Mouse (Mus musculus) erythroblast, embryonic 14.5 days (primary cell): ENCODE measurements around the gene Asic1. TPM values are rescaled to one million over a fixed set of nuclear protein-coding genes. Genes with fewer than 3 reads are reported as not detected.
"Not testable (repeated sequence)": the region's sequence is repeated elsewhere in the genome, so short reads cannot be mapped to it uniquely, and the experiment has no call there.

Source experiments
- H3K27me3 ChIP-seq: 2 replicates; pipeline ENCODE4 v1.6.1; 2012; ENCODE audit warnings: inconsistent platforms; ENCODE audit not compliant: control insufficient read depth
- H3K36me3 ChIP-seq: 2 replicates; pipeline ENCODE4 v1.6.1; 2012; ENCODE audit warnings: mild to moderate bottlenecking, inconsistent platforms; ENCODE audit not compliant: control insufficient read depth
- H3K4me1 ChIP-seq: 2 replicates; pipeline ENCODE4 v1.6.1; 2012; ENCODE audit warnings: inconsistent platforms; ENCODE audit not compliant: control insufficient read depth
- H3K4me3 ChIP-seq: replicated peaks from 2 replicates; pipeline ENCODE3; 2012; ENCODE audit warnings: moderate library complexity, mild to moderate bottlenecking, inconsistent platforms
- H3K9me3 ChIP-seq: 2 replicates; pipeline ENCODE4 v1.6.1; 2012; ENCODE audit warnings: low read length, inconsistent platforms, mixed read lengths; ENCODE audit not compliant: control insufficient read depth
- GATA1 ChIP-seq: IDR thresholded peaks from 2 replicates; pipeline ENCODE4 v1.6.1; 2012; ENCODE audit warnings: low read length, inconsistent platforms, mixed read lengths
- TAL1 ChIP-seq: IDR thresholded peaks from 3 replicates; pipeline ENCODE4 v1.6.1; 2012; ENCODE audit warnings: low read length, inconsistent platforms, mixed read lengths
- polyA plus RNA-seq: library from polyadenylated mRNA; stranded (reverse); fragments of >175 nt; gene quantifications from 2 replicates; pipeline ENCODE4 v1.2.3, GENCODE M21; 2012

Gene Asic1
- polyA plus RNA-seq, 1 experiment = not detected

DNA sequence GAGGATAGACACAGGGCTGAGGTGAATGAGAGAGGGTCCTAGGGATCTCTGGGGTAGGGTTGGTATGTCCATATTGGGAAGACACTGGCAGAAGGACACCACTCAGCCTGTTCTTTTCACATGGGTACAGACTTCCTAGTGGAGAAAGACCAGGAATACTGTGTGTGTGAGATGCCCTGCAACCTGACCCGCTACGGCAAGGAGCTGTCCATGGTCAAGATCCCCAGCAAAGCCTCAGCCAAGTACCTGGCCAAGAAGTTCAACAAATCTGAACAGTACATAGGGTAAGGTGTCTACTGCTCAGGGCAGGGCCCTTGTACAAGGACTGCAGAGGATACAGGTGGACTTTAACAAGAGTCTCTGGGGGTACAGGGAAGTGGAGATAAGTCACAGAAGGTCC, 27.1 kb downstream of the Asic1 start:
- peaks cover 34% of the 10 kb centered on the region for H3K27me3 ChIP-seq

DNA sequence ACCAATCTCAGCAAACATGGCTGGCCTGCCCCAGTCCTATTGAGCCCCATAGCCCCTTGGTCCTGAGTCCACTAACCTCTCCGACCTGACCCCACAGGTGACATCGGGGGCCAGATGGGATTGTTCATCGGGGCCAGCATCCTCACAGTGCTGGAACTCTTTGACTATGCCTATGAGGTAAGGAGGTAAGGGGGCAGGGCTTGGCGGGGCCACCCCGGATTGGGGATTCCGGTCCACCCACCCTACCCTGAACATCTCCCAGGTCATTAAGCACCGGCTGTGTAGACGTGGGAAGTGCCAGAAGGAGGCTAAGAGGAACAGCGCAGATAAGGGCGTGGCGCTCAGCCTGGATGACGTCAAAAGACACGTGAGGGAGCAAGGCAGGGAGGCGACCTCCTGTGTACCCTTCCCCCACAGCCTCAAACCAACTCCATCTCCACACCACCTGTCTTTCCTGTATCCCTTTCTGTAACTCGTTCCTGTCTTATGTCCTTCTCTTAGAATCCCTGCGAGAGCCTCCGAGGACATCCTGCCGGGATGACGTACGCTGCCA, 28.4 kb downstream of the Asic1 start:
- H3K27me3 ChIP-seq = peaks cover 31% of the 10 kb centered on the region
- TF ChIP-seq TAL1 (no peak), GATA1 (no peak)
- peaks cover 31% of the 10 kb centered on the region for H3K4me1 ChIP-seq
- peaks cover 4% of the 10 kb centered on the region for H3K36me3 ChIP-seq
- no peaks in the 10 kb centered on the region for H3K9me3 ChIP-seq
- H3K4me3 ChIP-seq = no peak overlapping the region

More for the DNA sequence above, 27.1 kb downstream of the Asic1 start:
- Histone ChIP-seq H3K4me1 (peaks cover 19% of the 10 kb centered on the region), H3K36me3 (no peaks in the 10 kb centered on the region), H3K4me3 (no peak overlapping the region), H3K9me3 (no peaks in the 10 kb centered on the region)
- 0 out of 3 replicates have a peak, but pooled peaks have one; percentile 4 for TF ChIP-seq TAL1
- no peak for TF ChIP-seq GATA1

DNA sequence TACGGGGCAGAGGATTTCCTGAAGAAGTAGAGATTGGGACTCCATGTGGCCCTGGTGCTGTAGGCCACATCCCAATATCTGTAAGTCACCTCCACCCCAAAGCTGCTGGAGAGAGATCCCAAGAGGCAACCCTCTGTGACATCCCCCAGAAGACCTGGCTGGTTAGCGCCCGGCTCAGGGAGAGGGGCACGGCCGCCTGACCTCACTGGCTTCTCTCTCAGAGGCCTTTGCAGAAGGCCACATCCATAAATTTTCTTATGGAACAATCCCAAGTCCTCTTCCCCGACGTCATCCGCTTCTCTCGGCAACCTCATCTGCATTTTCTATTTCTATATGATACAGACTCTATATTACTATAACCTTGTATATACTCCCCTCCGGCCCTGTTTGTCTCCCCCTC, 29.5 kb downstream of the Asic1 start:
- H3K9me3 ChIP-seq = no peaks in the 10 kb centered on the region
- no peak overlapping the region for H3K4me3 ChIP-seq
- peaks cover 12% of the 10 kb centered on the region for H3K36me3 ChIP-seq
- H3K27me3 ChIP-seq = peaks cover 31% of the 10 kb centered on the region
- peaks cover 36% of the 10 kb centered on the region for H3K4me1 ChIP-seq
- TF ChIP-seq TAL1 = no peak
- TF ChIP-seq GATA1 = no peak

DNA sequence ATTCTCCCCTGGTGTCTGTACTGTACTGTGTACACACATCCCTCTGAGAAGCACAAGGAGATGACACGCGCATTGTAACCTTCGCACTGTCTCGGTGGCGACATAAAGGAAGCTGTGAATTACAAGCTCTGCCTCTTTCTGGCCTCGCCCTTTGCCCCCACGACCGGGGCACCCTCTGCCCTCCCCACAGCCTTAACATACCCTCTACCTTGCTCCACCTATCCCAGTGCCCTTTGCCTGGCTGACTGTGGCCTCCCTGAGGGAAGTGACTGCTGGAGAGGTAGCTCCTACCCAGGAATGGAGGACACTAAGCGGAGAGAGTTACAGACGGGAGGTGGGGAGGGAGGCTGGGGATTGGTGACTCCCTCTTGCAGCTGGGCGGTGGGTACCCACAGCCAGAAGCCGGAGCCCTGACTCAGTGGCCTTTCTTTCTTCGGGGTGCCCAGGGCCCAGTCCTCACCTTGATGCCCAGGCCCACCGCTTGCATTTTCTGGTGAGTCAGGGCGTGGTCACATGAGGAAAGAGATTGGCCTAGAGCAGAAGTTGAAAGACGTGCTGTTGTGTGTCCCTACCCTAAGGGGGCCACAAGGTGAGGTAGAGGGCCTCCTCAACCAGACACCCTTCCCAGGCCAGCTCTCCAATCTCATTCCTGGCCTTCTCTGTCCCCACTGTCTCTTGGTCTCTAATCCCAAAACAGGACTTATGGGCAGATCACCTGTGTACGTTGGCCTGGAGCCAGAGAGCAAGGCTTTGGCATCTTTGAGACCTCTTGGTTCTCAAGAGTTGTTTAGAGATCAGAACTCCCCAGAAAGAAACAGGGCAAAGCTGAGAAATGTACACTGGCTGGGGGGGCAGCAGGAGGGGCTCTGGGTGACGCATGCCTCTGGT, 30.3 kb downstream of the Asic1 start:
- H3K9me3 ChIP-seq = no peaks in the 10 kb centered on the region
- H3K4me3 ChIP-seq = no peak overlapping the region
- H3K4me1 ChIP-seq = peaks cover 36% of the 10 kb centered on the region
- H3K27me3 ChIP-seq = peaks cover 27% of the 10 kb centered on the region
- TF ChIP-seq GATA1 = no peak
- TF ChIP-seq TAL1 = no peak
- peaks cover 13% of the 10 kb centered on the region for H3K36me3 ChIP-seq

DNA sequence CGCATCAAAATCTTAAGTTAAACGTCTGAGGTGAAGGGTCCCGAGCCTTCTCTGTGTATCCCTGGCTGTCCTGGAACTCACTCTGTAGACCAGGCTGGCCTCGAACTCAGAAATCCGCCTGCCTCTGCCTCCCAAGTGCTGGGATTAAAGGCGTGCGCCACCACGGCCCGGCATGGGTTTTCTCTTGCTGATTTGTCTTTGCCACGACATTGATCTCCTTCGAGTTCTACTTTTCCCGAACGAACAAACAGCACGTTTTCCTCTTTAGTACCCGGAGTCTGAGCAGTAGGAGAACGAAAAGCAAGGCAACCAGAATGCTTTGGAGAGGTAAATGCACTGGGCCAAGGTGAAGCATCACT, 31.5 kb downstream of the Asic1 start:
- H3K9me3 ChIP-seq = not testable (repeated sequence)
- peaks cover 21% of the 10 kb centered on the region for H3K36me3 ChIP-seq
- H3K27me3 ChIP-seq = peaks cover 19% of the 10 kb centered on the region
- peak overlapping the region; percentile 84 for H3K4me3 ChIP-seq
- H3K4me1 ChIP-seq = peaks cover 36% of the 10 kb centered on the region

DNA sequence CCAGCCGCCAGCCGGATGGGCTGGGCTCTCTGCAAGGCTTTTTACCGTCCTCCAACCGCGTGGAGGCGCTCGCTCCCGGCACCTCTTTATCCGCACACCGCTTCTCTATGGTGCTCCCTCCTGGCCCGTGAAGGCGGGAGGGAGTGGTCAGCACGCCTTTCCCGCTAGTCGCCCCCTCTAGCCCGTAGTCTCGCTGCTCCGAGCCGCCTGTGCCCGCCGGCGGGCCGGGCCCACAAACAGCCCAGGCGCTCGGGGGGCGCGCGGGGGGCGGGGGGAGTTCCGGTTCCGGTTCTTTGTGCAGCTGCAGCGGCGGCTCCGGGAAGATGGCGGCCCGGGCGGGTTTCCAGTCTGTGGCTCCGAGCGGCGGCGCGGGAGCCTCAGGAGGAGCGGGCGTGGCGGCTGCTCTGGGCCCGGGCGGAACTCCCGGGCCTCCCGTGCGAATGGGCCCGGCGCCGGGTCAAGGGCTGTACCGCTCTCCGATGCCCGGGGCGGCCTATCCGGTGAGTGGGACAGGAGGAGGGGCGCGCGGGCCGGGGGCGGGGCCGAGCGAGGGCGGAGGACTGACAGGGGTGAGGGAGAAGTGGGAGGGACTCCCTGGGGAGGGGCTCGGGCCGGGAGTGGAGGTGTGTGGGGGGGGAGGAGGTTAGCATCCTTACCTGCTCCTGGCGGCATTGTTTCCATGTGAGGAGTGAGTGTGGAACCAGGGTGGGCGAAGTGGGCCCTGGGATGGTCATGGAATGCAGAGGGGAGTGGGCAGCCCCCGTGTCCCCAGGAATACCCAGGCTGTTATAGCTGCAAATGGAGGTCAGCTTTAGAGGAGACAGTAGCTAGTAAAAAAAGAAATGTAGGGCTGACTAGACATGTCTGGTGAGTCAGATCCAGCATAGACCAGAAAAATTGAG, 32.1 kb downstream of the Asic1 start, which contains the start of gene Smarcd1:
Smarcd1 (plus strand) TSS at position 131 of the 902 bp plus-strand sequence.
- TF ChIP-seq GATA1 = no peak
- TF ChIP-seq TAL1 = no peak
- peaks cover 13% of the 10 kb centered on the region for H3K27me3 ChIP-seq
- peak within 1 kb of the TSS; percentile 84 for H3K4me3 ChIP-seq
- H3K9me3 ChIP-seq = no peaks in the 10 kb centered on the region
- peaks cover 36% of the 10 kb centered on the region for H3K4me1 ChIP-seq
- peaks cover 25% of the 10 kb centered on the region for H3K36me3 ChIP-seq

DNA sequence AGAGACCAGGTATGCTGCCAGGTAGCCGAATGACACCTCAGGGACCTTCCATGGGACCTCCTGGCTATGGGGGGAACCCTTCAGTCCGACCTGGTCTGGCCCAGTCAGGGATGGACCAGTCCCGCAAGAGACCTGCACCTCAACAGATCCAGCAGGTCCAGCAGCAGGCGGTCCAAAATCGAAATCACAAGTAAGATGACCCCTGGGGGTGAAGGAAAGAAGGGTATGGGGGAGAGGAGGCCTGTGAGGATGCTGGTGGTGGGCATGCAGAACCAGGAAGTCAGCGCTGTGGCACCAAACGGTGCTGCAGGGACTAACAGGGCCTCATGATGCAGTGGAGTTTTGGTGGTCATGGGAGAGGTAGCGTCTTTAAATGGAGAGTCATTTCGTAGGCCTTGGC, 32.9 kb downstream of the Asic1 start:
- Histone ChIP-seq H3K27me3 (peaks cover 4% of the 10 kb centered on the region), H3K36me3 (peaks cover 33% of the 10 kb centered on the region), H3K9me3 (no peaks in the 10 kb centered on the region), H3K4me3 (peak overlapping the region; percentile 84), H3K4me1 (peaks cover 36% of the 10 kb centered on the region)
- TF ChIP-seq TAL1 (no peak), GATA1 (no peak)

DNA sequence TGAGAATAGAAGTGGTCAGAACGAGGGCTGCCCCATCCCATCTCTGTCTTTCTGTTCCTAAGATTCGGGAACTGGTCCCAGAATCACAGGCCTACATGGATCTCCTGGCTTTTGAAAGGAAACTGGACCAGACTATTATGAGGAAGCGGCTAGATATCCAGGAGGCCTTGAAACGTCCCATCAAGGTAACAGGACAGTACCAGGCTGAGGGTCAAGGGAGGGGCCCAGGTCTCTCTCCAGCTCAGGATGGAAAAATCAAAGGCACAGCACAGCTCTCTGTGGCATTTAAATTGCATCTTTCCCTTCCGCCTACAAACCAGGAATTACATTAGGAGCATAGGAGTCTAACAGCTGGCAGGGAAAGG, 33.5 kb downstream of the Asic1 start:
- no peak for TF ChIP-seq TAL1
- no peak for TF ChIP-seq GATA1
- Histone ChIP-seq H3K4me3 (no peak overlapping the region), H3K27me3 (peaks cover under 1% of the 10 kb centered on the region), H3K36me3 (peaks cover 39% of the 10 kb centered on the region), H3K4me1 (peaks cover 34% of the 10 kb centered on the region), H3K9me3 (no peaks in the 10 kb centered on the region)
